Mouse (Mus musculus): ENCODE results near the gene Rubcn. TPM values are rescaled to one million over a fixed set of nuclear protein-coding genes. Genes with fewer than 3 reads are reported as not detected.

Gene Rubcn
- polyA plus RNA-seq, 1 experiment from 2014 or later = 17.6 TPM

GRCm38 (mm10) chr16:32823487-32823886, 54.1 kb downstream of the Rubcn start:
- peaks cover 66% of the 10 kb centered on the region for H3K36me3 ChIP-seq
- 89% methylated on average over 8 of the region's 8 CpGs for WGBS
- H3K4me1 ChIP-seq = 0 out of 2 replicates have a peak, but pooled peaks cover 4% of the 10 kb centered on the region
- H3K4me3 ChIP-seq = no peak overlapping the region
- H3K27me3 ChIP-seq (ENCODE audit: low read depth, poor library complexity, severe bottlenecking) = no peaks in the 10 kb centered on the region
- no peak overlapping the region for H3K27ac ChIP-seq
- H3K9me3 ChIP-seq (replicated peaks) = no peaks in the 10 kb centered on the region
- no peak for DNase-seq (ENCODE audit: low spot score)

GRCm38 (mm10) chr16:32822881-32823280, 54.7 kb downstream of the Rubcn start:
- no peak overlapping the region for H3K4me3 ChIP-seq

GRCm38 (mm10) chr16:32822450-32822827, 55.1 kb downstream of the Rubcn start:
- no peak overlapping the region for H3K27ac ChIP-seq
- no peaks in the 10 kb centered on the region for H3K9me3 ChIP-seq (replicated peaks)
- H3K27me3 ChIP-seq (ENCODE audit: low read depth, poor library complexity, severe bottlenecking) = no peaks in the 10 kb centered on the region
- H3K4me1 ChIP-seq = 0 out of 2 replicates have a peak, but pooled peaks cover 4% of the 10 kb centered on the region
- no peak for DNase-seq (ENCODE audit: low spot score)
- H3K4me3 ChIP-seq = no peak overlapping the region
- peaks cover 56% of the 10 kb centered on the region for H3K36me3 ChIP-seq
- 86% methylated on average over 6 of the region's 6 CpGs for WGBS

More at GRCm38 (mm10) chr16:32822881-32823280, 54.7 kb downstream of the Rubcn start:
- no peak for DNase-seq (ENCODE audit: low spot score)
- H3K9me3 ChIP-seq (replicated peaks) = no peaks in the 10 kb centered on the region
- no peaks in the 10 kb centered on the region for H3K27me3 ChIP-seq (ENCODE audit: low read depth, poor library complexity, severe bottlenecking)
- no peak overlapping the region for H3K27ac ChIP-seq
- WGBS = 83% methylated on average over 5 of the region's 5 CpGs
- H3K4me1 ChIP-seq = 0 out of 2 replicates have a peak, but pooled peaks cover 4% of the 10 kb centered on the region
- peaks cover 60% of the 10 kb centered on the region for H3K36me3 ChIP-seq

GRCm38 (mm10) chr16:32821772-32822449, 55.7 kb downstream of the Rubcn start:
- Histone ChIP-seq H3K4me3 (no peak overlapping the region), H3K4me1 (0 out of 2 replicates have a peak, but pooled peaks cover 4% of the 10 kb centered on the region), H3K9me3 (replicated peaks) (no peaks in the 10 kb centered on the region), H3K27ac (no peak overlapping the region), H3K36me3 (peaks cover 51% of the 10 kb centered on the region), H3K27me3 (ENCODE audit: low read depth, poor library complexity, severe bottlenecking) (no peaks in the 10 kb centered on the region)
- 72% methylated on average over 10 of the region's 10 CpGs for WGBS
- no peak for DNase-seq (ENCODE audit: low spot score)

GRCm38 (mm10) chr16:32818441-32818840, 59.1 kb downstream of the Rubcn start:
- H3K27me3 ChIP-seq (ENCODE audit: low read depth, poor library complexity, severe bottlenecking) = peaks cover 6% of the 10 kb centered on the region
- H3K4me1 ChIP-seq = peaks cover 22% of the 10 kb centered on the region
- no peak overlapping the region for H3K27ac ChIP-seq
- H3K36me3 ChIP-seq = peaks cover 16% of the 10 kb centered on the region
- 83% methylated on average over 5 of the region's 5 CpGs for WGBS
- no peak overlapping the region for H3K4me3 ChIP-seq
- no peaks in the 10 kb centered on the region for H3K9me3 ChIP-seq (replicated peaks)
- DNase-seq (ENCODE audit: low spot score) = no peak

- H3K4me1 ChIP-seq = peaks cover 25% of the 10 kb centered on the region
- H3K9me3 ChIP-seq (replicated peaks) = no peaks in the 10 kb centered on the region
- H3K36me3 ChIP-seq = peaks cover 12% of the 10 kb centered on the region
- H3K4me3 ChIP-seq = no peak overlapping the region
- no peak for DNase-seq (ENCODE audit: low spot score)
- no peak overlapping the region for H3K27ac ChIP-seq
- peaks cover 6% of the 10 kb centered on the region for H3K27me3 ChIP-seq (ENCODE audit: low read depth, poor library complexity, severe bottlenecking)
- WGBS = 91% methylated on average over 4 of the region's 4 CpGs
Observed at GRCm38 (mm10) chr16:32818036-32818435, 59.5 kb downstream of the Rubcn start.

GRCm38 (mm10) chr16:32815160-32815605, 62.4 kb downstream of the Rubcn start:
- 4% methylated on average over 6 of the region's 6 CpGs for WGBS
- H3K27me3 ChIP-seq (ENCODE audit: low read depth, poor library complexity, severe bottlenecking) = peaks cover 6% of the 10 kb centered on the region
- H3K9me3 ChIP-seq (replicated peaks) = no peaks in the 10 kb centered on the region
- peak overlapping the region; percentile 43 for H3K4me3 ChIP-seq
- H3K4me1 ChIP-seq = peaks cover 22% of the 10 kb centered on the region
- peak overlapping the region; percentile 69; the same call in 1 of the 2 replicates for H3K27ac ChIP-seq
- no peaks in the 10 kb centered on the region for H3K36me3 ChIP-seq
- peak; percentile 62 for DNase-seq (ENCODE audit: low spot score)

- WGBS = 25% methylated on average over 14 of the region's 14 CpGs
- DNase-seq (ENCODE audit: low spot score) = peak; percentile 54
- H3K36me3 ChIP-seq = no peaks in the 10 kb centered on the region
- peaks cover 6% of the 10 kb centered on the region for H3K27me3 ChIP-seq (ENCODE audit: low read depth, poor library complexity, severe bottlenecking)
- peaks cover 22% of the 10 kb centered on the region for H3K4me1 ChIP-seq
- no peaks in the 10 kb centered on the region for H3K9me3 ChIP-seq (replicated peaks)
- H3K4me3 ChIP-seq = peak overlapping the region; percentile 43
- peak overlapping the region; percentile 69; the same call in 1 of the 2 replicates for H3K27ac ChIP-seq
Observed at GRCm38 (mm10) chr16:32814539-32814938, 63.0 kb downstream of the Rubcn start.

- 62% methylated on average over 3 of the region's 3 CpGs for WGBS
- no peaks in the 10 kb centered on the region for H3K9me3 ChIP-seq (replicated peaks)
Observed at GRCm38 (mm10) chr16:32813771-32814170, 63.8 kb downstream of the Rubcn start.

GRCm38 (mm10) chr16:32813362-32813761, 64.2 kb downstream of the Rubcn start:
- H3K9me3 ChIP-seq (replicated peaks) = no peaks in the 10 kb centered on the region
- H3K4me1 ChIP-seq = peaks cover 22% of the 10 kb centered on the region
- H3K27me3 ChIP-seq (ENCODE audit: low read depth, poor library complexity, severe bottlenecking) = peaks cover 6% of the 10 kb centered on the region
- no peak for DNase-seq (ENCODE audit: low spot score)
- no peak overlapping the region for H3K27ac ChIP-seq
- 48% methylated on average over 9 of the region's 9 CpGs for WGBS
- H3K36me3 ChIP-seq = no peaks in the 10 kb centered on the region
- no peak overlapping the region; the same call in 1 of the 2 replicates for H3K4me3 ChIP-seq

More at GRCm38 (mm10) chr16:32813771-32814170, 63.8 kb downstream of the Rubcn start:
- no peak overlapping the region for H3K4me3 ChIP-seq
- H3K27ac ChIP-seq = no peak overlapping the region
- H3K4me1 ChIP-seq = peaks cover 22% of the 10 kb centered on the region
- no peaks in the 10 kb centered on the region for H3K36me3 ChIP-seq
- H3K27me3 ChIP-seq (ENCODE audit: low read depth, poor library complexity, severe bottlenecking) = peaks cover 6% of the 10 kb centered on the region
- DNase-seq (ENCODE audit: low spot score) = no peak

GRCm38 (mm10) chr16:32812888-32813361, 64.6 kb downstream of the Rubcn start:
- peaks cover 6% of the 10 kb centered on the region for H3K27me3 ChIP-seq (ENCODE audit: low read depth, poor library complexity, severe bottlenecking)
- H3K4me3 ChIP-seq = no peak overlapping the region; the same call in 1 of the 2 replicates
- peak; percentile 89 for DNase-seq (ENCODE audit: low spot score)
- H3K27ac ChIP-seq = no peak overlapping the region
- H3K36me3 ChIP-seq = no peaks in the 10 kb centered on the region
- H3K9me3 ChIP-seq (replicated peaks) = no peaks in the 10 kb centered on the region
- WGBS = 1% methylated on average over 9 of the region's 9 CpGs
- peaks cover 23% of the 10 kb centered on the region for H3K4me1 ChIP-seq

- peaks cover 34% of the 10 kb centered on the region for H3K4me1 ChIP-seq
- H3K27me3 ChIP-seq (ENCODE audit: low read depth, poor library complexity, severe bottlenecking) = peaks cover 6% of the 10 kb centered on the region
- WGBS = 90% methylated on average over 4 of the region's 4 CpGs
- no peak within 1 kb of the TSS for H3K4me3 ChIP-seq
- H3K27ac ChIP-seq = no peak within 1 kb of the TSS
- H3K36me3 ChIP-seq = no peaks in the 10 kb centered on the region
- no peaks in the 10 kb centered on the region for H3K9me3 ChIP-seq (replicated peaks)
- no peak for DNase-seq (ENCODE audit: low spot score)
Observed at GRCm38 (mm10) chr16:32810321-32810720, 67.2 kb downstream of the Rubcn start, which contains the start of gene Smbd1. Smbd1 (minus strand) TSS chr16:32810477.

GRCm38 (mm10) chr16:32807408-32808185, 70.0 kb downstream of the Rubcn start:
- WGBS = 62% methylated on average over 8 of the region's 8 CpGs
- H3K4me1 ChIP-seq = peaks cover 32% of the 10 kb centered on the region

More at GRCm38 (mm10) chr16:32807408-32808185, 70.0 kb downstream of the Rubcn start:
- Histone ChIP-seq H3K9me3 (replicated peaks) (no peaks in the 10 kb centered on the region), H3K36me3 (no peaks in the 10 kb centered on the region), H3K27me3 (ENCODE audit: low read depth, poor library complexity, severe bottlenecking) (no peaks in the 10 kb centered on the region), H3K27ac (no peak overlapping the region), H3K4me3 (no peak overlapping the region)
- DNase-seq (ENCODE audit: low spot score) = no peak
